Mouse (Mus musculus): ENCODE data around the gene Fam213a. TPM values are rescaled to one million over a fixed set of nuclear protein-coding genes. Genes with fewer than 3 reads are reported as not detected.

Fam213a gene
- polyA plus RNA-seq, 1 experiment from 2014 or later = 70.4 TPM

DNA sequence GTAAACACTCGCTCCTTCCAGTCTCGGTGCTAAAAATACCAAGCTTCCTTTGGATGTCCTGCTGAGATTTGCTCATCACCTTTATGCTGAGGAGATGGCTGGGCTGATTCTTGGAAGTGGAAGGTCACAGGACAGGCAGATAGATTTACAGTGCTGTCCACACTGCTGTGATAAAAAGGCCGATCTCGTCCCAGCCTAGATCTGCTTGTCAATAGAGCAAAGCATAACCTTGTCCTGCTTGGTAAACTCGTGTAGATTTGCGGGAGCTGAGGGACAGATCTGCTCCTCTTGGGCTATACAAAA, 46.0 kb downstream of the Fam213a start:
- H3K4me1 ChIP-seq (ENCODE audit: control insufficient read depth, insufficient read depth, low read length) = peaks cover 29% of the 10 kb centered on the region
- H3K4me2 ChIP-seq (ENCODE audit: low read length) = peak overlapping the region; percentile 93
- peak overlapping the region; percentile 86 for H3K27ac ChIP-seq (replicated peaks; ENCODE audit: low read depth, low read length)
- H3K36me3 ChIP-seq (ENCODE audit: control insufficient read depth, insufficient read depth, low read length) = no peaks in the 10 kb centered on the region
- 2% methylated on average over 6 of the region's 6 CpGs for WGBS
- ATAC-seq (ENCODE audit: low FRiP score, low TSS enrichment) (0 out of 2 replicates have a peak, but pooled peaks have one; percentile 0), DNase-seq (no peak)
- no peaks in the 10 kb centered on the region for H3K9me3 ChIP-seq (ENCODE audit: control insufficient read depth, low read length)
- H3K27me3 ChIP-seq (ENCODE audit: control insufficient read depth, insufficient read depth, low read length) = no peaks in the 10 kb centered on the region
- H3K4me3 ChIP-seq (replicated peaks; ENCODE audit: low read depth, low read length) = peak overlapping the region; percentile 93
- H3K9ac ChIP-seq (replicated peaks; ENCODE audit: low read length) = peak overlapping the region; percentile 93

DNA sequence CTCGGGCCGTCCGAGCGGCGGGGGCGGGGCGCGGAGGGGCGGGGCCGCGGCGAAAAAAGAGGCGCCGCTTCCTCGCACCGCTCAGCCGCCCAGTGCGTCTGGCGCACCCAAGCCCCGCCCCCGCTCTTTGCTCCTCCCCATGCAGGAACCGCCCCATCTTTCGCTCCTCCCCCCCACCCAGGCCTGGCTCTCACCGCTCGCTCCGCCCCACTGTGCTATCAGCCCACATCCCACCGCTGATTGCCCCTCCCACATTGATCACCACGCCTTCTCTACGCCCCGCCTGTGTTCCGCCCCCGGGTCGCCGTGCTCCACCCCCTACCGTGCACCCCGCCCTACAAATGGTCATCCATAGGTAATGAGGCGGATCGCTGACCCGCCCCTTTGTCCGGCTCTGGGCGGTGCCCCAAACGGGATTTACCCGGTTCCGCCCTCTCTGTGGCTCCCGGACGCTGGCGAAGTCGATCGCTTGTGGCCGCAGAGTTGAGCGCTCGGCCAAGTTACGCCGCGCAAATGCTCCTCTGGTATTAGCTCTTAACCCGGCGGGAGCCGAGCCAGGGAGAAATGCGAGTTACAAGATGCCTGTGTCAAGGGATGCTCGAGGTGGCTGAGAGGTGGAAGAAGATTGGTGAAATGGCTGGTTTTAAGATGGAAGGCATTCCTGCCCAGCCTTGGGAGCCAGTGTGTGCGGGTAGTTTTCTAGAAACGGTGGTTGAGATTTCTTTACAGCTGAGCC, 46.6 kb downstream of the Fam213a start:
- peak overlapping the region; percentile 93 for H3K9ac ChIP-seq (replicated peaks; ENCODE audit: low read length)
- H3K4me2 ChIP-seq (ENCODE audit: low read length) = peak overlapping the region; percentile 93
- H3K27ac ChIP-seq (replicated peaks; ENCODE audit: low read depth, low read length) = peak overlapping the region; percentile 86
- H3K27me3 ChIP-seq (ENCODE audit: control insufficient read depth, insufficient read depth, low read length) = no peaks in the 10 kb centered on the region
- WGBS = under 1% methylated on average over 56 of the region's 62 CpGs
- DNase-seq (peak; percentile 97), ATAC-seq (ENCODE audit: low FRiP score, low TSS enrichment) (peak; percentile 93)
- peaks cover 32% of the 10 kb centered on the region for H3K4me1 ChIP-seq (ENCODE audit: control insufficient read depth, insufficient read depth, low read length)
- no peaks in the 10 kb centered on the region for H3K9me3 ChIP-seq (ENCODE audit: control insufficient read depth, low read length)
- H3K36me3 ChIP-seq (ENCODE audit: control insufficient read depth, insufficient read depth, low read length) = no peaks in the 10 kb centered on the region
- H3K4me3 ChIP-seq (replicated peaks; ENCODE audit: low read depth, low read length) = peak overlapping the region; percentile 93

DNA sequence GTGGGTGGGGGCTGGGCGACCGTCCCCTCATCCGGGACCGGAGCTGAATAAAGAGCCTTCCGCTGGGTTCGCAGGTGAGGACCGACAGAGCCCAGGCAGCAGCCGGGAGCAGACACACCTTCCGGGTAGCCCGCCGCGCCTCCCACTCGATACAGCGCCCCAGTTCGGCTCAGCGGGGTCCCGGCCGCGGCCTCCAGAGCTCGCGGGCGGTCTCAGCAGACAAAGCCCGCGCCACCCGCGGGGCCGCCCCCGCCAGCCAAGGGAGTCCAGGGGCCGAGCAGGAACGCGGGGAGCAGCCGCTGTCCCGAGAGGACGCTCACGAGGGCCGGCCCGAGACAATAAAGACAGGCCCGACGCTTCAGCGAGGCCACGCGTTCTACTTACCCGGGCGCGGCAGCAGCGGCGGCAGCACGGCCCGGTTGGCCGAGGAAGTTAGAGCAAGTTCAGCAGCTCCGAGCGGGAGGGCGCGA, 47.2 kb downstream of the Fam213a start, which contains the start of gene Tspan14:
Gene Tspan14 (minus strand): TSS at position 416 of the 470 bp plus-strand sequence.
- H3K4me2 ChIP-seq (ENCODE audit: low read length) = peak within 1 kb of the TSS; percentile 93
- H3K4me3 ChIP-seq (replicated peaks; ENCODE audit: low read depth, low read length) = peak within 1 kb of the TSS; percentile 93
- DNase-seq (no peak), ATAC-seq (ENCODE audit: low FRiP score, low TSS enrichment) (no peak; the same call in 1 of the 2 replicates)
- H3K27ac ChIP-seq (replicated peaks; ENCODE audit: low read depth, low read length) = peak within 1 kb of the TSS; percentile 86
- no peaks in the 10 kb centered on the region for H3K9me3 ChIP-seq (ENCODE audit: control insufficient read depth, low read length)
- WGBS = under 1% methylated on average over 54 of the region's 54 CpGs
- no peaks in the 10 kb centered on the region for H3K27me3 ChIP-seq (ENCODE audit: control insufficient read depth, insufficient read depth, low read length)
- peaks cover 35% of the 10 kb centered on the region for H3K4me1 ChIP-seq (ENCODE audit: control insufficient read depth, insufficient read depth, low read length)
- H3K36me3 ChIP-seq (ENCODE audit: control insufficient read depth, insufficient read depth, low read length) = no peaks in the 10 kb centered on the region
- H3K9ac ChIP-seq (replicated peaks; ENCODE audit: low read length) = peak within 1 kb of the TSS; percentile 93

- Histone ChIP-seq H3K4me1 (ENCODE audit: control insufficient read depth, insufficient read depth, low read length) (peaks cover 35% of the 10 kb centered on the region), H3K4me2 (ENCODE audit: low read length) (peak overlapping the region; percentile 93), H3K4me3 (replicated peaks; ENCODE audit: low read depth, low read length) (peak overlapping the region; percentile 93), H3K36me3 (ENCODE audit: control insufficient read depth, insufficient read depth, low read length) (no peaks in the 10 kb centered on the region), H3K27ac (replicated peaks; ENCODE audit: low read depth, low read length) (peak overlapping the region; percentile 86), H3K9me3 (ENCODE audit: control insufficient read depth, low read length) (no peaks in the 10 kb centered on the region), H3K9ac (replicated peaks; ENCODE audit: low read length) (peak overlapping the region; percentile 93), H3K27me3 (ENCODE audit: control insufficient read depth, insufficient read depth, low read length) (no peaks in the 10 kb centered on the region)
- DNase-seq (peak; percentile 44), ATAC-seq (ENCODE audit: low FRiP score, low TSS enrichment) (peak; percentile 2)
- WGBS = under 1% methylated on average over 15 of the region's 15 CpGs
Observed at GRCm38 (mm10) chr14:40965507-40966356, 47.9 kb downstream of the Fam213a start.

DNA sequence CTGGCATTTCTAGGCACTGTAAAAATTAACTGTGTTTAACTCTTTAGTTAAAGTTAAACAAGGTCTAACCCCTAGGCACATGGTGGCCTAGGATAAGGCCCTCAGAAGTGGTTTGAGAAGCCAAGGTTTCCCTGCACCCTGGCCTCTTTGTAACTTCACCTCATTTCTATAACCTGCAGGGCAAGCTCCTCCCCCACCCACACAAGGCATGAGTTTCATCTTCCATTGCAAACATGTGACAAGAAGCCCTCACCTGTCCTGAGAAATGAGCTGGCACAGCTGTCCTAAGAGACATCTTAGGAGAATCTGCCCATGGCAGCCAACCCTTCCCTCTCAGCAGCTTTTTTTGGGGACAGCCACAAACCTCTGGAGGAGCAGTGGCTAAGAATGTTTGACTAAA, 48.7 kb downstream of the Fam213a start:
- peak overlapping the region; percentile 93 for H3K4me2 ChIP-seq (ENCODE audit: low read length)
- peaks cover 35% of the 10 kb centered on the region for H3K4me1 ChIP-seq (ENCODE audit: control insufficient read depth, insufficient read depth, low read length)
- no peak for ATAC-seq (ENCODE audit: low FRiP score, low TSS enrichment)
- H3K4me3 ChIP-seq (replicated peaks; ENCODE audit: low read depth, low read length) = peak overlapping the region; percentile 93; the same call in 1 of the 2 replicates
- DNase-seq = no peak
- H3K36me3 ChIP-seq (ENCODE audit: control insufficient read depth, insufficient read depth, low read length) = no peaks in the 10 kb centered on the region
- H3K27ac ChIP-seq (replicated peaks; ENCODE audit: low read depth, low read length) = no peak overlapping the region
- H3K27me3 ChIP-seq (ENCODE audit: control insufficient read depth, insufficient read depth, low read length) = no peaks in the 10 kb centered on the region
- no peak overlapping the region for H3K9ac ChIP-seq (replicated peaks; ENCODE audit: low read length)
- no peaks in the 10 kb centered on the region for H3K9me3 ChIP-seq (ENCODE audit: control insufficient read depth, low read length)

- 94% methylated on average over 3 of the region's 3 CpGs for WGBS
- Histone ChIP-seq H3K4me2 (ENCODE audit: low read length) (peak overlapping the region; percentile 93), H3K4me3 (replicated peaks; ENCODE audit: low read depth, low read length) (no peak overlapping the region), H3K27me3 (ENCODE audit: control insufficient read depth, insufficient read depth, low read length) (no peaks in the 10 kb centered on the region), H3K9me3 (ENCODE audit: control insufficient read depth, low read length) (no peaks in the 10 kb centered on the region), H3K27ac (replicated peaks; ENCODE audit: low read depth, low read length) (no peak overlapping the region), H3K9ac (replicated peaks; ENCODE audit: low read length) (no peak overlapping the region), H3K4me1 (ENCODE audit: control insufficient read depth, insufficient read depth, low read length) (peaks cover 41% of the 10 kb centered on the region), H3K36me3 (ENCODE audit: control insufficient read depth, insufficient read depth, low read length) (no peaks in the 10 kb centered on the region)
- no peak for ATAC-seq (ENCODE audit: low FRiP score, low TSS enrichment)
- no peak for DNase-seq
Observed at GRCm38 (mm10) chr14:40964214-40964610, 49.4 kb downstream of the Fam213a start.

DNA sequence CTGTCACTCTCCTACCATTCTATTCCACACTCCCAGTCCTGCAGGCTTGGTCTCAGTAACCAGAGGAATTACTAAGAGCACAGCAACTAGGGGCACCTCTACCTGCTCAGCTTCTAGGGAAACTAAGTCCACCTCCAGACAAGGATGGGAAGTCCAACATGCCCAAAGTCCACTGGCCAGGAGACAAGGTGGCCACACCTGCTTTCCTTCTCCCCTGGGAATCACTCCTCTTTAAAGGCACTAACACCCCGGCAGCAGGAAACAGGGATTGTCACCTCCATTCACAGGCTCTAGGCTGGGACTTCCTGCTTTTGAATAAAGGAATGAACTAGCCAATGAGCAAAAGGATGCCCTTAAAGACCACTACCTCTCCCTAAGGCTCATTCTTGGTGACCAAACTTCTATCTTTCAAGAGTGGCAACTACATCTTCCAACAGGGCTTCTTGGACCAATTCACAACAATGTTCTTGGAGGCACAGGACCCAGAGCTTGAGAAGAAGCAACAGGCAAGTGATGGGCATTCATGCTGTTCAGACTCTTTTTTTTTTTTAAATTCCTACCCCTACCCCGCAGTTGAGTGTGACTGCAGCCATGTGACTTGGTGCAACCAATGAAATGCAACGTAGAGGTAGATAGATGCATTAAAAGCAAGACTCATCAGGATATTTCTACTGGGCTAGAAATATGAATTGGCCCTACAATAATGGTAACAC, 49.9 kb downstream of the Fam213a start:
- ATAC-seq (ENCODE audit: low FRiP score, low TSS enrichment) = no peak
- Histone ChIP-seq H3K9me3 (ENCODE audit: control insufficient read depth, low read length) (no peaks in the 10 kb centered on the region), H3K4me2 (ENCODE audit: low read length) (no peak overlapping the region), H3K36me3 (ENCODE audit: control insufficient read depth, insufficient read depth, low read length) (no peaks in the 10 kb centered on the region), H3K4me1 (ENCODE audit: control insufficient read depth, insufficient read depth, low read length) (peaks cover 46% of the 10 kb centered on the region), H3K27ac (replicated peaks; ENCODE audit: low read depth, low read length) (no peak overlapping the region), H3K9ac (replicated peaks; ENCODE audit: low read length) (no peak overlapping the region), H3K27me3 (ENCODE audit: control insufficient read depth, insufficient read depth, low read length) (no peaks in the 10 kb centered on the region), H3K4me3 (replicated peaks; ENCODE audit: low read depth, low read length) (no peak overlapping the region)
- no peak for DNase-seq
- 73% methylated on average over 3 of the region's 3 CpGs for WGBS

Data from midbrain, embryonic 14.5 days (tissue).